Mouse (Mus musculus): ENCODE data around the gene Actr5. TPM values are rescaled to one million over a fixed set of nuclear protein-coding genes. Genes with fewer than 3 reads are reported as not detected.

Gene Actr5
- polyA plus RNA-seq (2015; fragmentation: Illumina TruSeq; extraction: RNeasy Lipid Tissue Mini Kit (QIAGEN cat#74804); ENCODE audit: insufficient read depth, low read depth, low replicate concordance): 3.2 TPM

GRCm38 (mm10) chr2:158624718-158625222 is at the start of gene Actr5:
Gene Actr5, plus strand, starts transcription at chr2:158624888.

DNA sequence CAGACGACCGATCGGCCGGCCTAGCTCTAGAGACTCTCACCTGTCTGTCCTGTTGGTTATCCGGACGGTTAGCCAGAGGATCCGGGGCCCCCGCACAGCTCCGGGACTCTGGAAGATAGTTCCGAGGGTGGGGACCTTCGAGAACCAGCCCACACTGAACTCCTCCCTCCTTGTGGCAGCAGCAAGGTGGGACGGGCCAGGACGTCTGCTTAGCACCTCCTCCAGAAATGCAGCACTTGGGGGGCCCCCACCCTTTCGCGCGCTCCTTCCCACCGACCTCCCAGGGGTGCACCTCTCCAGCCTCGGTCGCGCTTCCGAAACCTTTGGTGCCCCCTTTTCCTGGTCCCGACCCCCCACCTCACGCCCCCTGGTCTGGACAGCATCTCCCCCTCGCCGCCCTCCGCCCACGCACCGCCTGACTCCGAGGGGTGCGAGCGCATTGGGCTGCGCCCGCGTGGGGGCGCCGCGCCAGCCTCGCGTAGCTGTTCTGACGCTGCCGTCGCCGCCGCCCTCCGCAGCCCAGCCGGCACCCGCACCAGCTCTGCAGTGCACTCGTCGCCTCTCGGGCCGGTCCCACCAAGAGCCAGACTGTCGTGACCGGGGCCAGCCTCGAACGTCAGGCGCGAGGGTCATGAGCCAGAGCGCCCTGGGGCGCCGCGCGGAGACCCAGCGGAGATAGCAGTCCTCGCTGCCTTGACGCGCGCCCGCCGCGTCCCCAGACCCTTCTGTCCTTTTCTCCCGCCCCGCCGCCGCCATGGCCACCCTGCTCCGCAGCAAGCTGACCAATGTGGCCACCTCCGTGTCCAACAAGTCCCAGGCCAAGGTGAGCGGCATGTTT is 14.0 kb upstream of the Actr5 start, which contains the start of gene Slc32a1:
Gene Slc32a1 (plus strand): TSS at position 280 of the 838 bp plus-strand sequence.

GRCm38 (mm10) chr2:158665098-158665497 is 40.4 kb downstream of the Actr5 start, which contains the start of gene Ppp1r16b:
Gene Ppp1r16b, plus strand, starts transcription at chr2:158665398.

Other genes starting within 250 kb of the Actr5 start
- 2.1 TPM for gene Snhg11, start 249.2 kb upstream of the Actr5 start, polyA plus RNA-seq (2015; fragmentation: Illumina TruSeq; extraction: RNeasy Lipid Tissue Mini Kit (QIAGEN cat#74804); ENCODE audit: insufficient read depth, low read depth, low replicate concordance)
- 8.0 TPM for gene Ralgapb, start 215.0 kb upstream of the Actr5 start, polyA plus RNA-seq (2015; fragmentation: Illumina TruSeq; extraction: RNeasy Lipid Tissue Mini Kit (QIAGEN cat#74804); ENCODE audit: insufficient read depth, low read depth, low replicate concordance)
- 5.5 TPM for gene Adig, start 122.3 kb upstream of the Actr5 start, polyA plus RNA-seq (2015; fragmentation: Illumina TruSeq; extraction: RNeasy Lipid Tissue Mini Kit (QIAGEN cat#74804); ENCODE audit: insufficient read depth, low read depth, low replicate concordance)
- gene Arhgap40, start 112.1 kb upstream of the Actr5 start, polyA plus RNA-seq (2015; fragmentation: Illumina TruSeq; extraction: RNeasy Lipid Tissue Mini Kit (QIAGEN cat#74804); ENCODE audit: insufficient read depth, low read depth, low replicate concordance): not detected
- not detected for gene Slc32a1, start 14.1 kb upstream of the Actr5 start, polyA plus RNA-seq (2015; fragmentation: Illumina TruSeq; extraction: RNeasy Lipid Tissue Mini Kit (QIAGEN cat#74804); ENCODE audit: insufficient read depth, low read depth, low replicate concordance)
- gene Ppp1r16b, start 40.5 kb downstream of the Actr5 start, polyA plus RNA-seq (2015; fragmentation: Illumina TruSeq; extraction: RNeasy Lipid Tissue Mini Kit (QIAGEN cat#74804); ENCODE audit: insufficient read depth, low read depth, low replicate concordance): 2.5 TPM
- not detected for gene Fam83d, start 143.2 kb downstream of the Actr5 start, polyA plus RNA-seq (2015; fragmentation: Illumina TruSeq; extraction: RNeasy Lipid Tissue Mini Kit (QIAGEN cat#74804); ENCODE audit: insufficient read depth, low read depth, low replicate concordance)
- 2.4 TPM for gene Dhx35, start 169.9 kb downstream of the Actr5 start, polyA plus RNA-seq (2015; fragmentation: Illumina TruSeq; extraction: RNeasy Lipid Tissue Mini Kit (QIAGEN cat#74804); ENCODE audit: insufficient read depth, low read depth, low replicate concordance)

Data from pancreas, adult 10 weeks (tissue).